Mouse (Mus musculus): ENCODE measurements around the gene Cyp2j13. TPM values are rescaled to one million over a fixed set of nuclear protein-coding genes. Genes with fewer than 3 reads are reported as not detected.
"Not testable (repeated sequence)": the region's sequence is repeated elsewhere in the genome, so short reads cannot be mapped to it uniquely, and the experiment has no call there.

The Cyp2j13 gene
- polyA plus RNA-seq, 1 experiment from 2014 or later: not detected

DNA sequence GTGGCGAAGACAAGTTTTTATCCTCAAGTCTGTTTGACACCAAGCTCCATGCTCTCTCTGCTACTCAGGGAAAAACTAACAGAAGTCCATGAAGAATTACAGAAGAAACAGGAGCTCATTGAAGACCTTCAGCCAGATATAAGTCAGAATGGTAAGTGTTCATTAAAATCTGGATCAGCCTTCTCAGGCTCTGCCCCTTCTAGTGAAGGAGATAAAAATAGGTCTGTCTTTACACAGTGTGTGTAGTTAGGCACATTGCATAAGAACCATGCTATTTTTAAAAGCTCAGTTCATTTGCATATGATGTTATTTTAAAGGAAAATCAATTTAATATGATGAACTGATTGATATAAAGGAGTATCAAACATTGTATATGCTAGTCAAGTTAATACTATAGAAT lies 60.5 kb downstream of the Cyp2j13 start:
- WGBS: 94% methylated on average over 1 of the region's 1 CpGs
- H3K27ac ChIP-seq (ENCODE audit: low read depth, low read length): no peak overlapping the region
- H3K27me3 ChIP-seq (replicated peaks; ENCODE audit: control insufficient read depth, insufficient read depth, low read length): no peaks in the 10 kb centered on the region
- no peak overlapping the region for H3K9ac ChIP-seq (ENCODE audit: low read depth, low read length)
- no peak overlapping the region for H3K4me2 ChIP-seq (ENCODE audit: low read length)
- H3K4me1 ChIP-seq (ENCODE audit: control insufficient read depth, insufficient read depth, low read depth, low read length): no peaks in the 10 kb centered on the region
- peaks cover 8% of the 10 kb centered on the region for H3K36me3 ChIP-seq (ENCODE audit: control insufficient read depth, insufficient read depth, low read length)
- no peaks in the 10 kb centered on the region for H3K9me3 ChIP-seq (ENCODE audit: control insufficient read depth, low read length)
- no peak overlapping the region for H3K4me3 ChIP-seq (ENCODE audit: low read length)
- ATAC-seq: no peak

DNA sequence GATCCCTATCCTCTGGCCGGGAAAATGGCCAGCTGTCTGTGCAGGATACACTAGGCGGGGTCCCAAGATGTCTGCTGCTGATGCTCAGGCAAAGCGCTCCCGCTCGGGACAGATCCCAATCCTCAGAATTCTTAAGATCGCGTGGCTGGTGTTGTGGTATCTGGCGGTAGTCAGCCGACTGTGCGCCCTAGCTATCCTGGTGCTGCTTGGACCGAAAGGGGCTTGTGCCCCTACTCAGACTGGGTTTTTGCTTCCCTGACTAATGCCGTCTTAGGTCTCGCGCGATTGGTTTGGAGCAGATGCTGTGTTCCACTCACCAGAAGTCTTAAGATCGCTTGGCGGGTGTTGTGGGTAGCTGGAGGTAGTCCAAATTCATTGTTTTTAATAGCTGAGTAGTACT lies 95.1 kb downstream of the Cyp2j13 start:
- not testable (repeated sequence) for H3K36me3 ChIP-seq (ENCODE audit: control insufficient read depth, insufficient read depth, low read length); H3K9me3 ChIP-seq (ENCODE audit: control insufficient read depth, low read length); ATAC-seq; H3K9ac ChIP-seq (ENCODE audit: low read depth, low read length); H3K27me3 ChIP-seq (replicated peaks; ENCODE audit: control insufficient read depth, insufficient read depth, low read length); H3K4me2 ChIP-seq (ENCODE audit: low read length); H3K27ac ChIP-seq (ENCODE audit: low read depth, low read length); H3K4me3 ChIP-seq (ENCODE audit: low read length); H3K4me1 ChIP-seq (ENCODE audit: control insufficient read depth, insufficient read depth, low read depth, low read length)
- WGBS: 93% methylated on average over 17 of the region's 17 CpGs

Other genes with a start within 250 kb of the Cyp2j13 start
- 64.9 and 67.8 TPM in 2 replicates for gene Hook1, start 110.3 kb downstream of the Cyp2j13 start, polyA plus RNA-seq (2015; fragmentation: Nextera tagmentation; extraction: Ambion mirVana)
- not detected in 2 replicates for gene Cyp2j12, start 63.6 kb upstream of the Cyp2j13 start, polyA plus RNA-seq (2015; fragmentation: Nextera tagmentation; extraction: Ambion mirVana)
- not detected in 2 replicates for gene Cyp2j7, start 159.1 kb upstream of the Cyp2j13 start, polyA plus RNA-seq (2015; fragmentation: Nextera tagmentation; extraction: Ambion mirVana)

Data from hindbrain, embryonic 16.5 days (tissue).